Mouse (Mus musculus): ENCODE measurements around the gene Asb1.

Asb1 gene

GRCm38 (mm10) chr1:91607141-91607540 lies 66.8 kb downstream of the Asb1 start:
- no peak for DNase-seq (ENCODE audit: low spot score)
